Mouse (Mus musculus) liver, embryonic 15.5 days (tissue): ENCODE measurements around the gene Utp4. TPM values are rescaled to one million over a fixed set of nuclear protein-coding genes. Genes with fewer than 3 reads are reported as not detected.

Source experiments
- ATAC-seq: fragments of 200-750 bp; cut with Nextera tagmentation; 2 replicates; pipeline ENCODE4 v1.8.0; 2017; ENCODE audit warnings: moderate number of reproducible peaks, mild to moderate bottlenecking, moderate library complexity; ENCODE audit not compliant: insufficient read depth
- H3K27ac ChIP-seq: fragments of 300-500 bp; sonication (generic); replicated peaks from 2 replicates; pipeline ENCODE4 v1.5.1; 2015; ENCODE audit warnings: mild to moderate bottlenecking, inconsistent platforms
- H3K27me3 ChIP-seq: fragments of 300-500 bp; sonication (generic); 2 replicates; pipeline ENCODE4 v1.6.1; 2015; ENCODE audit warnings: mild to moderate bottlenecking, inconsistent platforms
- H3K36me3 ChIP-seq: fragments of 300-500 bp; sonication (generic); replicated peaks from 2 replicates; pipeline ENCODE4 v1.6.1; 2015; ENCODE audit warnings: moderate library complexity, mild to moderate bottlenecking, inconsistent platforms
- H3K4me1 ChIP-seq: fragments of 300-500 bp; sonication (generic); replicated peaks from 2 replicates; pipeline ENCODE4 v1.6.1; 2015; ENCODE audit warnings: inconsistent platforms
- H3K4me2 ChIP-seq: fragments of 300-500 bp; sonication (generic); 2 replicates; pipeline ENCODE4 v1.6.1; 2015; ENCODE audit warnings: moderate library complexity, mild to moderate bottlenecking, inconsistent platforms
- H3K4me3 ChIP-seq: fragments of 300-500 bp; sonication (generic); replicated peaks from 2 replicates; pipeline ENCODE4 v1.5.1; 2015; ENCODE audit warnings: mild to moderate bottlenecking, inconsistent platforms
- H3K9ac ChIP-seq: fragments of 300-500 bp; sonication (generic); 2 replicates; pipeline ENCODE4 v1.6.1; 2015; ENCODE audit warnings: moderate library complexity, mild to moderate bottlenecking, inconsistent platforms
- H3K9me3 ChIP-seq: fragments of 300-500 bp; sonication (generic); replicated peaks from 2 replicates; pipeline ENCODE4 v1.6.1; 2016; ENCODE audit warnings: inconsistent platforms
- WGBS: fragments of 180-500 bp; shearing (Covaris S2); methylation state at CpG from one replicate; pipeline ENCODE4 v1.1.7; 2015; ENCODE audit warnings: mixed read lengths; ENCODE audit not compliant: insufficient replicate concordance; 5-methylcytosine and 5-hydroxymethylcytosine counted together
- polyA plus RNA-seq: library from polyadenylated mRNA; unstranded; fragments of >200 nt; fragmentation: Nextera tagmentation; extraction: Ambion mirVana; gene quantifications from 2 replicates; pipeline ENCODE4 v1.2.1, GENCODE M21; 2015

Gene Utp4
- polyA plus RNA-seq, 1 experiment from 2014 or later: 31.8 TPM

GRCm38 (mm10) chr8:106941806-106942205 lies 48.4 kb downstream of the Utp4 start:
- Histone ChIP-seq H3K36me3 (no peaks in the 10 kb centered on the region), H3K27me3 (peaks cover 19% of the 10 kb centered on the region), H3K27ac (no peak overlapping the region), H3K4me2 (no peak overlapping the region), H3K4me3 (no peak overlapping the region), H3K9ac (no peak overlapping the region), H3K9me3 (no peaks in the 10 kb centered on the region), H3K4me1 (peaks cover 11% of the 10 kb centered on the region; the same call in 1 of the 2 replicates)
- WGBS: 75% methylated on average over 3 of the region's 3 CpGs
- no peak for ATAC-seq

GRCm38 (mm10) chr8:106943874-106944418 lies 50.5 kb downstream of the Utp4 start:
- no peak overlapping the region for H3K4me2 ChIP-seq
- H3K27ac ChIP-seq: no peak overlapping the region
- 64% methylated on average over 3 of the region's 3 CpGs for WGBS
- no peak overlapping the region for H3K9ac ChIP-seq
- no peaks in the 10 kb centered on the region for H3K9me3 ChIP-seq
- no peaks in the 10 kb centered on the region for H3K4me1 ChIP-seq
- no peak overlapping the region for H3K4me3 ChIP-seq
- no peaks in the 10 kb centered on the region for H3K36me3 ChIP-seq
- no peak for ATAC-seq
- no peaks in the 10 kb centered on the region for H3K27me3 ChIP-seq

GRCm38 (mm10) chr8:106944756-106945155 lies 51.3 kb downstream of the Utp4 start:
- H3K9ac ChIP-seq: no peak overlapping the region
- H3K27ac ChIP-seq: no peak overlapping the region
- no peaks in the 10 kb centered on the region for H3K9me3 ChIP-seq
- no peak overlapping the region for H3K4me2 ChIP-seq
- 58% methylated on average over 3 of the region's 3 CpGs for WGBS
- no peak overlapping the region for H3K4me3 ChIP-seq
- no peaks in the 10 kb centered on the region for H3K4me1 ChIP-seq
- H3K27me3 ChIP-seq: no peaks in the 10 kb centered on the region
- H3K36me3 ChIP-seq: no peaks in the 10 kb centered on the region
- ATAC-seq: no peak

- no peak for ATAC-seq
- no peaks in the 10 kb centered on the region for H3K27me3 ChIP-seq
- H3K4me1 ChIP-seq: no peaks in the 10 kb centered on the region
- H3K9me3 ChIP-seq: no peaks in the 10 kb centered on the region
- H3K4me2 ChIP-seq: no peak overlapping the region
- no peak overlapping the region for H3K4me3 ChIP-seq
- no peaks in the 10 kb centered on the region for H3K36me3 ChIP-seq
- WGBS: 69% methylated on average over 3 of the region's 3 CpGs
- no peak overlapping the region for H3K27ac ChIP-seq
- H3K9ac ChIP-seq: no peak overlapping the region
These were observed 55.3 kb downstream of the Utp4 start for GRCm38 (mm10) chr8:106948678-106949243.

- Histone ChIP-seq H3K4me2 (no peak overlapping the region), H3K9me3 (no peaks in the 10 kb centered on the region), H3K27me3 (no peaks in the 10 kb centered on the region), H3K4me1 (no peaks in the 10 kb centered on the region), H3K4me3 (no peak overlapping the region), H3K36me3 (no peaks in the 10 kb centered on the region), H3K9ac (no peak overlapping the region), H3K27ac (no peak overlapping the region)
- 51% methylated on average over 4 of the region's 4 CpGs for WGBS
- ATAC-seq: no peak
These were observed 58.3 kb downstream of the Utp4 start for GRCm38 (mm10) chr8:106951707-106952106.

GRCm38 (mm10) chr8:106953571-106953970 lies 60.1 kb downstream of the Utp4 start:
- no peak overlapping the region for H3K4me2 ChIP-seq
- no peaks in the 10 kb centered on the region for H3K9me3 ChIP-seq
- ATAC-seq: no peak
- H3K9ac ChIP-seq: no peak overlapping the region
- no peak overlapping the region for H3K27ac ChIP-seq
- no peaks in the 10 kb centered on the region for H3K27me3 ChIP-seq
- H3K4me1 ChIP-seq: no peaks in the 10 kb centered on the region
- no peak overlapping the region for H3K4me3 ChIP-seq
- WGBS: 60% methylated on average over 4 of the region's 4 CpGs
- no peaks in the 10 kb centered on the region for H3K36me3 ChIP-seq

- Histone ChIP-seq H3K27me3 (no peaks in the 10 kb centered on the region), H3K9ac (no peak overlapping the region), H3K4me3 (no peak overlapping the region), H3K4me2 (no peak overlapping the region), H3K36me3 (no peaks in the 10 kb centered on the region), H3K4me1 (no peaks in the 10 kb centered on the region), H3K27ac (no peak overlapping the region), H3K9me3 (no peaks in the 10 kb centered on the region)
- ATAC-seq: no peak
- 78% methylated on average over 3 of the region's 3 CpGs for WGBS
These were observed 63.6 kb downstream of the Utp4 start for GRCm38 (mm10) chr8:106957086-106957485.

- WGBS: 49% methylated on average over 3 of the region's 3 CpGs
- H3K9me3 ChIP-seq: no peaks in the 10 kb centered on the region
These were observed 64.8 kb downstream of the Utp4 start for GRCm38 (mm10) chr8:106958212-106958611.

GRCm38 (mm10) chr8:106959626-106960025 lies 66.2 kb downstream of the Utp4 start:
- H3K4me1 ChIP-seq: no peaks in the 10 kb centered on the region
- H3K27me3 ChIP-seq: no peaks in the 10 kb centered on the region
- 41% methylated on average over 2 of the region's 2 CpGs for WGBS
- no peak overlapping the region for H3K27ac ChIP-seq
- no peaks in the 10 kb centered on the region for H3K36me3 ChIP-seq
- no peak overlapping the region for H3K4me2 ChIP-seq
- H3K9me3 ChIP-seq: no peaks in the 10 kb centered on the region
- no peak overlapping the region for H3K4me3 ChIP-seq
- no peak for ATAC-seq
- H3K9ac ChIP-seq: no peak overlapping the region

More at GRCm38 (mm10) chr8:106958212-106958611, 64.8 kb downstream of the Utp4 start:
- no peak for ATAC-seq
- H3K9ac ChIP-seq: no peak overlapping the region
- no peak overlapping the region for H3K4me3 ChIP-seq
- no peaks in the 10 kb centered on the region for H3K36me3 ChIP-seq
- H3K27ac ChIP-seq: no peak overlapping the region
- no peak overlapping the region for H3K4me2 ChIP-seq
- H3K4me1 ChIP-seq: no peaks in the 10 kb centered on the region
- no peaks in the 10 kb centered on the region for H3K27me3 ChIP-seq

GRCm38 (mm10) chr8:106962322-106962721 lies 68.9 kb downstream of the Utp4 start:
- 71% methylated on average over 3 of the region's 3 CpGs for WGBS

GRCm38 (mm10) chr8:106963365-106963764 lies 69.9 kb downstream of the Utp4 start:
- Histone ChIP-seq H3K27ac (no peak overlapping the region), H3K36me3 (no peaks in the 10 kb centered on the region), H3K27me3 (no peaks in the 10 kb centered on the region), H3K9ac (no peak overlapping the region), H3K9me3 (no peaks in the 10 kb centered on the region), H3K4me2 (no peak overlapping the region), H3K4me3 (no peak overlapping the region), H3K4me1 (no peaks in the 10 kb centered on the region)
- no peak for ATAC-seq
- WGBS: 68% methylated on average over 6 of the region's 6 CpGs

More at GRCm38 (mm10) chr8:106962322-106962721, 68.9 kb downstream of the Utp4 start:
- Histone ChIP-seq H3K9ac (no peak overlapping the region), H3K9me3 (no peaks in the 10 kb centered on the region), H3K27me3 (no peaks in the 10 kb centered on the region), H3K4me1 (no peaks in the 10 kb centered on the region), H3K4me2 (no peak overlapping the region), H3K4me3 (no peak overlapping the region), H3K27ac (no peak overlapping the region), H3K36me3 (no peaks in the 10 kb centered on the region)
- no peak for ATAC-seq

- Histone ChIP-seq H3K27me3 (no peaks in the 10 kb centered on the region), H3K9ac (no peak overlapping the region), H3K4me2 (no peak overlapping the region), H3K9me3 (no peaks in the 10 kb centered on the region), H3K4me1 (no peaks in the 10 kb centered on the region), H3K27ac (no peak overlapping the region), H3K36me3 (no peaks in the 10 kb centered on the region), H3K4me3 (no peak overlapping the region)
- WGBS: 21% methylated on average over 4 of the region's 4 CpGs
- ATAC-seq: no peak
These were observed 71.1 kb downstream of the Utp4 start for GRCm38 (mm10) chr8:106964573-106964972.
